Mouse (Mus musculus): ENCODE data around the gene Tldc1. TPM values are rescaled to one million over a fixed set of nuclear protein-coding genes. Genes with fewer than 3 reads are reported as not detected.

The Tldc1 gene
- polyA plus RNA-seq, 1 experiment from 2014 or later: 13.4 TPM

- H3K27me3 ChIP-seq: no peaks in the 10 kb centered on the region
- H3K27ac ChIP-seq (replicated peaks): no peak overlapping the region
- no peak overlapping the region for H3K9ac ChIP-seq
- H3K4me3 ChIP-seq (replicated peaks): no peak overlapping the region
- H3K4me2 ChIP-seq (replicated peaks): no peak overlapping the region
- no peaks in the 10 kb centered on the region for H3K9me3 ChIP-seq (replicated peaks)
- H3K36me3 ChIP-seq: no peaks in the 10 kb centered on the region
- no peak for ATAC-seq (ENCODE audit: insufficient number of reproducible peaks, low FRiP score, low TSS enrichment, low read depth)
- H3K4me1 ChIP-seq: peaks cover 7% of the 10 kb centered on the region
Measured at GRCm38 (mm10) chr8:119716730-119717299, 61.4 kb downstream of the Tldc1 start.

GRCm38 (mm10) chr8:119715221-119715620 lies 63.0 kb downstream of the Tldc1 start:
- Histone ChIP-seq H3K4me1 (peaks cover 7% of the 10 kb centered on the region), H3K27ac (replicated peaks) (no peak overlapping the region), H3K27me3 (no peaks in the 10 kb centered on the region), H3K4me3 (replicated peaks) (no peak overlapping the region), H3K36me3 (no peaks in the 10 kb centered on the region), H3K9me3 (replicated peaks) (no peaks in the 10 kb centered on the region), H3K9ac (no peak overlapping the region), H3K4me2 (replicated peaks) (no peak overlapping the region)
- no peak for ATAC-seq (ENCODE audit: insufficient number of reproducible peaks, low FRiP score, low TSS enrichment, low read depth)
- WGBS: 61% methylated on average over 12 of the region's 12 CpGs

GRCm38 (mm10) chr8:119713421-119713820 lies 64.8 kb downstream of the Tldc1 start:
- Histone ChIP-seq H3K4me2 (replicated peaks) (no peak overlapping the region), H3K36me3 (no peaks in the 10 kb centered on the region), H3K4me1 (peaks cover 14% of the 10 kb centered on the region), H3K4me3 (replicated peaks) (no peak overlapping the region), H3K9ac (no peak overlapping the region), H3K9me3 (replicated peaks) (no peaks in the 10 kb centered on the region), H3K27me3 (no peaks in the 10 kb centered on the region), H3K27ac (replicated peaks) (no peak overlapping the region)
- 74% methylated on average over 5 of the region's 5 CpGs for WGBS
- no peak for ATAC-seq (ENCODE audit: insufficient number of reproducible peaks, low FRiP score, low TSS enrichment, low read depth)

DNA sequence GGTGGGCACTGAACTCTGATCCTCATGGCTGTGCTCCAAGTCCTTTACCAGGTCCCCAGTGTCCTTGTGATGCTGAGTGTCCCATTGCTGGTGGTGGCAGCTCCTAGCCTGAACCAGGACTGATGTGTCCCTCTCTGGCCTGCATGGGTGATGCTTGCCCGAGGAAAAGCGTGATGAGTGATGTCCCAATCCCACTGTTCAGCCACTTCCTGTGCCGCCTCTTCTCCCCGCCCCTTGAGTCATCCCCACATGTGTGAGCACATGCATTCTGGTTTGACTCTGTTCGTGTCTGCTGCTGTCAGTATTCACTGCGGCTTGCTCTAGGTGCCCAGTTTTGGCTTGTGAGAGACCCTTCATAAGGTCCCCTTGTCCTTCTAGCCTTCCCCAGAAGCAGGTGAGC lies 66.0 kb downstream of the Tldc1 start:
- Histone ChIP-seq H3K9ac (no peak overlapping the region), H3K9me3 (replicated peaks) (no peaks in the 10 kb centered on the region), H3K27ac (replicated peaks) (no peak overlapping the region), H3K4me3 (replicated peaks) (no peak overlapping the region), H3K4me2 (replicated peaks) (no peak overlapping the region), H3K27me3 (no peaks in the 10 kb centered on the region), H3K4me1 (peaks cover 14% of the 10 kb centered on the region), H3K36me3 (no peaks in the 10 kb centered on the region)
- 52% methylated on average over 6 of the region's 6 CpGs for WGBS
- ATAC-seq (ENCODE audit: insufficient number of reproducible peaks, low FRiP score, low TSS enrichment, low read depth): no peak

Other genes with a start within 250 kb of the Tldc1 start
- gene Mbtps1, start 219.7 kb downstream of the Tldc1 start, polyA plus RNA-seq (2015; fragmentation: Nextera tagmentation; extraction: Ambion mirVana): 118 TPM in 2 replicates
- 30.0 and 31.1 TPM in 2 replicates for gene Hsdl1, start 203.2 kb downstream of the Tldc1 start, polyA plus RNA-seq (2015; fragmentation: Nextera tagmentation; extraction: Ambion mirVana)
- gene Dnaaf1, start 203.2 kb downstream of the Tldc1 start, polyA plus RNA-seq (2015; fragmentation: Nextera tagmentation; extraction: Ambion mirVana): 2.9 and 6.8 TPM in 2 replicates
- 11.8 and 13.3 TPM in 2 replicates for gene Taf1c, start 173.2 kb downstream of the Tldc1 start, polyA plus RNA-seq (2015; fragmentation: Nextera tagmentation; extraction: Ambion mirVana)
- 0.14 and 0.24 TPM in 2 replicates for gene Adad2, start 165.7 kb downstream of the Tldc1 start, polyA plus RNA-seq (2015; fragmentation: Nextera tagmentation; extraction: Ambion mirVana)
- gene Kcng4, start 142.7 kb downstream of the Tldc1 start, polyA plus RNA-seq (2015; fragmentation: Nextera tagmentation; extraction: Ambion mirVana): 0.43 and 0.55 TPM in 2 replicates
- 2.0 and 2.6 TPM in 2 replicates for gene Wfdc1, start 112.1 kb downstream of the Tldc1 start, polyA plus RNA-seq (2015; fragmentation: Nextera tagmentation; extraction: Ambion mirVana)
- gene Atp2c2, start 78.4 kb downstream of the Tldc1 start, polyA plus RNA-seq (2015; fragmentation: Nextera tagmentation; extraction: Ambion mirVana): 4.6 and 6.5 TPM in 2 replicates
- gene Cotl1, start 62.1 kb upstream of the Tldc1 start, polyA plus RNA-seq (2015; fragmentation: Nextera tagmentation; extraction: Ambion mirVana): 76.6 and 105 TPM in 2 replicates
- 13.7 and 14.1 TPM in 2 replicates for gene Klhl36, start 83.8 kb upstream of the Tldc1 start, polyA plus RNA-seq (2015; fragmentation: Nextera tagmentation; extraction: Ambion mirVana)
- 111 and 114 TPM in 2 replicates for gene Usp10, start 131.9 kb upstream of the Tldc1 start, polyA plus RNA-seq (2015; fragmentation: Nextera tagmentation; extraction: Ambion mirVana)
- 5.9 and 8.0 TPM in 2 replicates for gene Gm20388, start 132.4 kb upstream of the Tldc1 start, polyA plus RNA-seq (2015; fragmentation: Nextera tagmentation; extraction: Ambion mirVana)
- 11.6 and 13.1 TPM in 2 replicates for gene Crispld2, start 214.0 kb upstream of the Tldc1 start, polyA plus RNA-seq (2015; fragmentation: Nextera tagmentation; extraction: Ambion mirVana)